Mouse (Mus musculus): ENCODE results near the gene Psma5.

Psma5 gene

GRCm38 (mm10) chr3:108304747-108305146 lies 48.0 kb downstream of the Psma5 start:
- no peak for DNase-seq (ENCODE audit: low read depth, low spot score)

GRCm38 (mm10) chr3:108306387-108306786 lies 49.7 kb downstream of the Psma5 start:
- no peak for DNase-seq (ENCODE audit: low read depth, low spot score)

- DNase-seq (ENCODE audit: low read depth, low spot score), result no peak
Observed at GRCm38 (mm10) chr3:108307485-108307884, 50.8 kb downstream of the Psma5 start.

- DNase-seq (ENCODE audit: low read depth, low spot score), result no peak
Observed at GRCm38 (mm10) chr3:108310921-108311341, 54.2 kb downstream of the Psma5 start.

GRCm38 (mm10) chr3:108311688-108312087 lies 55.0 kb downstream of the Psma5 start:
- no peak for DNase-seq (ENCODE audit: low read depth, low spot score)

GRCm38 (mm10) chr3:108312414-108312813 lies 55.7 kb downstream of the Psma5 start:
- DNase-seq (ENCODE audit: low read depth, low spot score), result no peak

- no peak for DNase-seq (ENCODE audit: low read depth, low spot score)
Observed at GRCm38 (mm10) chr3:108313138-108313537, 56.4 kb downstream of the Psma5 start.

GRCm38 (mm10) chr3:108314038-108314675 lies 57.4 kb downstream of the Psma5 start:
- no peak for DNase-seq (ENCODE audit: low read depth, low spot score)

GRCm38 (mm10) chr3:108318517-108318916 lies 61.8 kb downstream of the Psma5 start:
- no peak for DNase-seq (ENCODE audit: low read depth, low spot score)

GRCm38 (mm10) chr3:108321671-108322070 lies 64.9 kb downstream of the Psma5 start:
- DNase-seq (ENCODE audit: low read depth, low spot score), result no peak

GRCm38 (mm10) chr3:108322136-108322535 lies 65.4 kb downstream of the Psma5 start:
- DNase-seq (ENCODE audit: low read depth, low spot score), result no peak

- no peak for DNase-seq (ENCODE audit: low read depth, low spot score)
Observed at GRCm38 (mm10) chr3:108322962-108323361, 66.2 kb downstream of the Psma5 start.

- DNase-seq (ENCODE audit: low read depth, low spot score), result no peak
Observed at GRCm38 (mm10) chr3:108324837-108325236, 68.1 kb downstream of the Psma5 start.

GRCm38 (mm10) chr3:108325521-108325920 lies 68.8 kb downstream of the Psma5 start:
- no peak for DNase-seq (ENCODE audit: low read depth, low spot score)

- no peak for DNase-seq (ENCODE audit: low read depth, low spot score)
Observed at GRCm38 (mm10) chr3:108327275-108327674, 70.5 kb downstream of the Psma5 start.

- no peak for DNase-seq (ENCODE audit: low read depth, low spot score)
Observed at GRCm38 (mm10) chr3:108327916-108328315, 71.2 kb downstream of the Psma5 start.

GRCm38 (mm10) chr3:108328441-108328841 lies 71.7 kb downstream of the Psma5 start:
- no peak for DNase-seq (ENCODE audit: low read depth, low spot score)

All from R1 (cell line).